Mouse (Mus musculus): ENCODE measurements around the gene Pdzk1.
A peak's percentile ranks its signal among the peaks of the same experiment; 100 is the strongest.

Pdzk1 gene

DNA sequence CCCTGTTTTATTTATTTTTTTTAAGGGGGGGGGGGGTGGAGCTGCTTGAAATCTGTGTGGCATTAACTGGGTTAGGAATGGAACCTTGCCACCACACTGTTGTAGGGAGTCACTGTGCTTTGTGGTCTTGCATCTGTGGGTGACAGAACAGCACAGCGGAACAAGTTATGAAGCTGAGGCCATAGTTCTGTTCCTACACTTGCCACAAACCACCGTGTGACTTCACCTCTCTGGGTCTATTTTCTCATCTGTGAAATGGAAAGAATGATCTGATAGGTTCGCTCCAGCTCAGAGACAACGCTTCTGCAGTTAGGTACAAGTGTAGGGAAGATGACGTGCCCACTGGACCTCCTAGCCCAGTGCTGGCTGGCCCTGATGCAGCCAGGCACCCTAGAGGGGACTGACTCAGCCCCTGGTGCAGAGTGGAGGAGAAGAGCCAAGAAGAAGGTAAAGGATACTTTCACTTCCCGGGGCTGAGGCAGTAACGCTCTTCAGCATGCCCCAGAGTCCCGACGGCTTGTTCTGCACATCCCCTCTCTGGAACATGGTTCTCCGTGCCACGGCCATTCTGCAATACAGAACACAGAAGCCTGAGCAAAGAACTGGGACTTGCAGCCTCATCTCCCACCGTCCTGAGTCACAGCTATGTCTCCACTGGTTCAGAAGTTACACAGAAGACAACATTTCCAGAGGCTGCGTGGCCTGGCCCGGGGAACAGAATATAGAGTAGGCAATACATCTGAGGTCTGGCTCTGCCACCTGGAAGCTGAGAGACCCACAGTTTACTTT, 53.2 kb downstream of the Pdzk1 start:
- DNase-seq (ENCODE audit: low spot score in 2 of 2): no peak

GRCm38 (mm10) chr3:96883690-96884089, 54.6 kb downstream of the Pdzk1 start:
- no peak for DNase-seq (ENCODE audit: low spot score in 2 of 2)

DNA sequence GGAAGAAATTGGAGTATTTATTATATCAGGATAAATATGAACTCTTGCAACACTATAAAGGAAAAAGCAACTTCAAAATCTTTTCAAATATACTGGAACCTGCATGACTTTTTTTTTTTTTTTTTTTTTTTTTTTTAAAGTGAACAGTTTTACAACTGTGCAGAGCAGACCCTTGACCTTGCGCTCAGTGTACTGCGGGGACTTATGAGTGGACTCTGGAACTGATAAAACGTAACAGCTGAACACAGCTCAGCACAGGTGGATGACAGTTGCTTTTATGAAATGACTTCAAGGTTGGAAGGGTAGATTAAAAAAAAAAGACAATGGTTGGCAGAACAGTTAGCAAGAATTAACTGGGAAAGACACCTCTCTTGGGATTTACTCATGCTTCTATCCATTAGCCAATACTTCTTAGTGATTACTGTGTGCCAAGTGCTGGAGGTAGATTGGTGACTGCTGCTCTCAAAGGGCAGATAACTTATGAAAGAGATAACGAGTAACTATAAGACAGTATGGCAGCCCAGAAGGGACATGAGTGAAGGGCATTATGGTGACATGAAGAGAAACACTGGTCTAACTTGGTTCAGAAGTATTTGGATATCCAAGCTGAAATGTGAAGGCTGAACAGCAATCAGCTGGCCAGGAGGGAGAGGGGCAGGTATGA, 73.4 kb downstream of the Pdzk1 start:
- no peak for DNase-seq (ENCODE audit: low spot score in 2 of 2)

- DNase-seq (ENCODE audit: low spot score in 2 of 2): no peak
These were observed 75.3 kb downstream of the Pdzk1 start, which contains the start of gene Gja5 for GRCm38 (mm10) chr3:96904393-96904792. TSS of gene Gja5 (plus strand) at chr3:96904693.

DNA sequence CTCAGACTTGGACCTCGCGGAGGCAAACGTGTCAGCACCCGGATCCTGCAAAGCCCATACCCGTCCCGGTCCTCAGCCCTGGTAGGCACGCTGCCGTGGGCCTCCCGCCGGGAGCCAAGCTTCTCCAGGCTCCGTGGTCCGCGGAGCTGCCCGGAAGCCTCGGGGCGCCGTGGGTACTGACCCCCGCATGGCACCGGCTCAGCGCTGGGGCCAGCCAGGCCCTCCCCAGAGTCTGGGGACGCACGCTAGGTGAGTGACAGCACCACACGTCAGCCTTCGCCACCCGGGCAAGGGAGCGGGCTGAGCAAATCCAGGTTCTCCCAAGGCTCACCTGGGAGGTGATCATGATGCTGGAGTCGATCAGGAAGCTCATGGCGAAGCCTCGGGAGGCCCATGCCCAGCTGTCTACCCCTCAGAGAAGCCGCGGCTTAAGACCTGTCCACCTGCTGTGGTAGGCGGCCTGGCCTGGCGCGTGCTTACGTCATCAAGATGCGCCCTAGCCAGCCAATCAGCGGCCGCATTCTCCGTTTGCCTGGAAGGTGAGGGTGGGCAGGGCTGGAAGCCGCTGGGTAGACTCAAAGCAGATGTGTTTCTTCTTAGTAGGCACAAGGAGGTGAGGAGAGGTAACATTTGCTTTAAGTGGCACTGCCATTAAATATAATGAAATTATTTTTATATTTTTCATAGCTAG, 75.9 kb downstream of the Pdzk1 start, which contains the start of gene Gpr89:
Gene Gpr89 (minus strand): TSS at position 496 of the 691 bp plus-strand sequence.
- DNase-seq (ENCODE audit: low spot score in 2 of 2): peak; percentile 89 to 93

- no peak for DNase-seq (ENCODE audit: low spot score in 2 of 2)
These were observed 76.5 kb downstream of the Pdzk1 start for GRCm38 (mm10) chr3:96905592-96905991.

Data from frontal cortex, postnatal 10 days (tissue).